Mouse (Mus musculus): ENCODE results near the gene Zic1. TPM values are rescaled to one million over a fixed set of nuclear protein-coding genes. Genes with fewer than 3 reads are reported as not detected.

Zic1 gene
- polyA plus RNA-seq, 1 experiment from 2014 or later: 3.3 TPM

DNA sequence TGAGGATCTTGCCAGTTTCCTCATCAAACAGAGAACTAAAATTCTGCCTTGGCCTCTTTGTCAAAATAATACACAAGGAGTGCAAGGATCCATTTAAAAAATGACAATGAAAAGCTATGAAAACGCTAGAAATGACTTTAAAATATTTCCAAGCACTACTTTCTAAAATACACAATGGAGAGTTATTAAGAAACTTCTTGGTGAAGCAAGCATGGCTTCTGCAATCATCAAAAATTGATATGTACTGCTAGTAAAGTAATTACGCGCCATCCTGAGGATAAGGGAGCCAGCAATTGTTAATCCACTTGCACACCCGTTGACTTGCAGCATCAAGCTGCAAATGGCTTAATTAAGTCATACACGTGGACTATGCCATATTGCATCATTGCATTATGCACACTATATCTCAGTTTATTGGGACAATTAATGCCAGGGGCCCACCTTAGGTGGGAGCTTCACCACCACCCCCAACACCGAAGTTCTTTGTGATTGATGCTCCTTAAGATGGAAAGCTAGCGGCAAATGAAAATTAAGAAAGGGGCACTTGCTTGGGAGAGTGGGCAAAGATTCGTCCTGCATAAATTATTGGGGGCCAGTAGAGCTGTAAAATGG lies 35.0 kb upstream of the Zic1 start:
- Histone ChIP-seq H3K9me3 (replicated peaks; ENCODE audit: control insufficient read depth, low read length) (no peaks in the 10 kb centered on the region), H3K36me3 (replicated peaks; ENCODE audit: control insufficient read depth, insufficient read depth, low read depth, low read length) (no peaks in the 10 kb centered on the region), H3K27ac (replicated peaks; ENCODE audit: low read depth, low read length) (no peak overlapping the region), H3K27me3 (ENCODE audit: control insufficient read depth, insufficient read depth, low read length) (peaks cover 73% of the 10 kb centered on the region), H3K4me2 (ENCODE audit: low read depth, low read length) (no peak overlapping the region), H3K9ac (replicated peaks; ENCODE audit: low read length) (no peak overlapping the region), H3K4me1 (ENCODE audit: control insufficient read depth, insufficient read depth, low read length) (no peaks in the 10 kb centered on the region), H3K4me3 (ENCODE audit: low read depth, low read length) (no peak overlapping the region)
- DNase-seq (ENCODE audit: low spot score): no peak
- ATAC-seq (replicated peaks; ENCODE audit: insufficient number of reproducible peaks, low FRiP score, low TSS enrichment, low read depth): no peak
- WGBS: 7% methylated on average over 8 of the region's 8 CpGs

DNA sequence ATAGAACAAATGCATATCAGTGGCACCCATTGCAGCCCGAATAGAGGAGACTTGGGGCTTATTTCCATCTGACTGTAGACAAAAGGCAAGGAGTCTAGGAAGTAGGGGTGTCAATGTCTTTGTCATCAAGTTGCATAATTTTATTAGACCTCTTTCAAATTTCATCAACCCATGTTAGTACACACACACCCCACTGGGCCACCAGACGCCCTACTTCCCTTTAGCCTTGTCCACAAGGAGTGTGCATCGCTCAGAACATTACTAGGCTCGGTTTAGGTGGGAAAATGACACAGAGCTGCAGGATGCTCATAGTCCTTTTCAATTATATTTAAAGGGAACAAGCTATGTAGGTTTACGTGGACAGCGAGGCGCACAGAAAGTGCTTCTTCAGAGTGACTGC lies 34.4 kb upstream of the Zic1 start:
- 11% methylated on average over 7 of the region's 7 CpGs for WGBS

DNA sequence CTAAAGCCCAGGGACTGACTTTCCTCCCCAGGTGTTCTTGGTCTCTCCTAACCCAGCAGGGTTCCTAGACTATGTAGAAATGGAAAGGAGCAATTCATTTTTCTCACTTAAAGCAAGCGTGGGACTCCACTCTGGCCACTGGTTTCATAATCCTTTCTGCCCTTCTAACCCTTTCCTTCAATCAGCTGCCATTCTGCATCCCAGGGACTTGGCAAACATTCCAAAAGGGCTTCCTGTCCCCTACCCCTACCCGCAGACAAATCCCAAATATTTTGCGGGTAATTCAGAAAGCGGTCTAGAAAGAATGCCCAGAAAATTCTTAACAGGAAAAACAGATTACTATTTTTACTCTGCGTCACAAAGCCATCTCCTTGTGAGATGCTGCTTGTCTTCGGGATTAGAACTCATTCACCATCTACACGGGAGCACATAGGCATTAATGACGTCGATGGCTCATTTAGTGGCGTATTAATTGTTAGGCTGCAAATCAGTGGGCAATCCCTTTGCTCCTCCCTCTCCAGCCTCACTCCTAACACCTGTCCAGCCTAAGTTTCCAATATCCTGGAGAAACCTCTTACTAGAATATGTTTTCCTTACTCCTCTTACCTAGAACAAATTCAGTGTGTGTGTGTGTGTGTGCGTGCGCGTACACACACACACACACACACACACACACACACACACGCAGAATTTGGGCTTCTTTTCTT lies 29.6 kb upstream of the Zic1 start:
- Histone ChIP-seq H3K4me1 (ENCODE audit: control insufficient read depth, insufficient read depth, low read length) (no peaks in the 10 kb centered on the region), H3K4me3 (ENCODE audit: low read depth, low read length) (no peak overlapping the region), H3K27ac (replicated peaks; ENCODE audit: low read depth, low read length) (no peak overlapping the region), H3K27me3 (ENCODE audit: control insufficient read depth, insufficient read depth, low read length) (peaks cover 80% of the 10 kb centered on the region), H3K9ac (replicated peaks; ENCODE audit: low read length) (no peak overlapping the region), H3K4me2 (ENCODE audit: low read depth, low read length) (no peak overlapping the region), H3K36me3 (replicated peaks; ENCODE audit: control insufficient read depth, insufficient read depth, low read depth, low read length) (no peaks in the 10 kb centered on the region), H3K9me3 (replicated peaks; ENCODE audit: control insufficient read depth, low read length) (no peaks in the 10 kb centered on the region)
- no peak for ATAC-seq (replicated peaks; ENCODE audit: insufficient number of reproducible peaks, low FRiP score, low TSS enrichment, low read depth)
- no peak for DNase-seq (ENCODE audit: low spot score)
- WGBS: 4% methylated on average over 14 of the region's 14 CpGs

More for the DNA sequence above, 34.4 kb upstream of the Zic1 start:
- Histone ChIP-seq H3K4me2 (ENCODE audit: low read depth, low read length) (no peak overlapping the region), H3K27ac (replicated peaks; ENCODE audit: low read depth, low read length) (no peak overlapping the region), H3K4me3 (ENCODE audit: low read depth, low read length) (no peak overlapping the region), H3K9ac (replicated peaks; ENCODE audit: low read length) (no peak overlapping the region), H3K9me3 (replicated peaks; ENCODE audit: control insufficient read depth, low read length) (no peaks in the 10 kb centered on the region), H3K27me3 (ENCODE audit: control insufficient read depth, insufficient read depth, low read length) (peaks cover 78% of the 10 kb centered on the region), H3K4me1 (ENCODE audit: control insufficient read depth, insufficient read depth, low read length) (no peaks in the 10 kb centered on the region), H3K36me3 (replicated peaks; ENCODE audit: control insufficient read depth, insufficient read depth, low read depth, low read length) (no peaks in the 10 kb centered on the region)
- ATAC-seq (replicated peaks; ENCODE audit: insufficient number of reproducible peaks, low FRiP score, low TSS enrichment, low read depth) (no peak), DNase-seq (ENCODE audit: low spot score) (no peak)

DNA sequence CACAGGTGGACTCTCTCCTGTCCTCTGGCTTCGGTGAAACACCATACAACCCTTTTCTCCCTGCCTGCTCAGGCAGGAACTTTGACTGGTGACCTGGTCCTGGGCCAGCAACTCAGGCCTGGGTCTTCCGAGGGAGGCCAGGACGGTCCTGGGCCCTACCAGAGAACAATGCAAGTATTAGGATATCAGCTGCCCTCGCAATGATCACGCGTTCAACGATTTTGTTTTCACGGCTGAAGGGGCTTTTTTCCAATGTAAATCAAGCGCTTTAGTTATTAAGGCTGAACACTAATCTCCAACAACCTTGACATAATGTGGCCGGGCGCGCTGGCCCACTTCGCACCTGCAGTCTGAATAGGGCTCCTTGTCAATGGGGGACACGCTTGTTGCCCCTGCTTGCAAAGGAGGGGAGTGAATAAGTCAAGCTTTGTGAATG lies 28.6 kb upstream of the Zic1 start:
- H3K9me3 ChIP-seq (replicated peaks; ENCODE audit: control insufficient read depth, low read length): no peaks in the 10 kb centered on the region
- no peaks in the 10 kb centered on the region for H3K4me1 ChIP-seq (ENCODE audit: control insufficient read depth, insufficient read depth, low read length)

DNA sequence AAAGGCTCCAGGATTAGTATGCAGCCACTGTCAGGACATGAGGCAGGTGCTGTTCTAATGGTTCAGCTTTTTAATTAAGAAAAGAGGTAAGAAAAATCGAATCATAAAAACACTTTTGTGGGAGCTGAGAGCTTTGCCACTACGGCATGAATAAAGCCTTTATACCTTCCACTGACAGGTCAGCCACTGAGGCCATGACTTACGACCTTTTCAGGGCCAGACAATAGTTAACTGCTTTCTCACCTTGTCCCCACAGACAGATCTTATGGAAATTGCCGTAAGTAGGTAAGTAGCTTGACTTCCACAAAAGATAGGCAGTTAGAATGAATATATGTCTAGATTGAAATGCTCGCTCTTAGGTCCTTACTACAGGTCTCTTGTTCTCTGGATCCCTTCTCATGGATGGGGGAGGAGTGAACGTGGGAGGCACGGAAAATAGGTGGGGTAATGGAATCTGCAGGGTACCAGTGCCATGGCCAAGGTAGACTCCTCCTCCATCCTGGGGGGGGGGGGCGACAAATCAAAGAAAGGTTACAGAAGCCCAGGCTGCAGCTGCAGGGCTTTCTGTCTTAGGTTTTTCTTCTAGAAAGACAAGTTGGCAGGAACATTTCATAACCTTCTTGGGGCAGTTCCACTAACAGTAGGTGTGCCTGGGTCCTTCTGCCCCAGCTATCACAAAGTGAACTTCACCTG lies 27.9 kb upstream of the Zic1 start:
- no peak overlapping the region for H3K4me2 ChIP-seq (ENCODE audit: low read depth, low read length)
- H3K4me3 ChIP-seq (ENCODE audit: low read depth, low read length): no peak overlapping the region
- peaks cover 80% of the 10 kb centered on the region for H3K27me3 ChIP-seq (ENCODE audit: control insufficient read depth, insufficient read depth, low read length)
- WGBS: 5% methylated on average over 8 of the region's 8 CpGs
- H3K9ac ChIP-seq (replicated peaks; ENCODE audit: low read length): no peak overlapping the region
- H3K36me3 ChIP-seq (replicated peaks; ENCODE audit: control insufficient read depth, insufficient read depth, low read depth, low read length): no peaks in the 10 kb centered on the region
- H3K27ac ChIP-seq (replicated peaks; ENCODE audit: low read depth, low read length): no peak overlapping the region
- DNase-seq (ENCODE audit: low spot score) (no peak), ATAC-seq (replicated peaks; ENCODE audit: insufficient number of reproducible peaks, low FRiP score, low TSS enrichment, low read depth) (no peak)
- no peaks in the 10 kb centered on the region for H3K4me1 ChIP-seq (ENCODE audit: control insufficient read depth, insufficient read depth, low read length)
- H3K9me3 ChIP-seq (replicated peaks; ENCODE audit: control insufficient read depth, low read length): no peaks in the 10 kb centered on the region

More for the DNA sequence above, 28.6 kb upstream of the Zic1 start:
- H3K4me3 ChIP-seq (ENCODE audit: low read depth, low read length): no peak overlapping the region
- no peaks in the 10 kb centered on the region for H3K36me3 ChIP-seq (replicated peaks; ENCODE audit: control insufficient read depth, insufficient read depth, low read depth, low read length)
- no peak overlapping the region for H3K4me2 ChIP-seq (ENCODE audit: low read depth, low read length)
- no peak for ATAC-seq (replicated peaks; ENCODE audit: insufficient number of reproducible peaks, low FRiP score, low TSS enrichment, low read depth)
- no peak for DNase-seq (ENCODE audit: low spot score)
- no peak overlapping the region for H3K27ac ChIP-seq (replicated peaks; ENCODE audit: low read depth, low read length)
- 1% methylated on average over 14 of the region's 14 CpGs for WGBS
- H3K9ac ChIP-seq (replicated peaks; ENCODE audit: low read length): no peak overlapping the region
- H3K27me3 ChIP-seq (ENCODE audit: control insufficient read depth, insufficient read depth, low read length): peaks cover 80% of the 10 kb centered on the region

DNA sequence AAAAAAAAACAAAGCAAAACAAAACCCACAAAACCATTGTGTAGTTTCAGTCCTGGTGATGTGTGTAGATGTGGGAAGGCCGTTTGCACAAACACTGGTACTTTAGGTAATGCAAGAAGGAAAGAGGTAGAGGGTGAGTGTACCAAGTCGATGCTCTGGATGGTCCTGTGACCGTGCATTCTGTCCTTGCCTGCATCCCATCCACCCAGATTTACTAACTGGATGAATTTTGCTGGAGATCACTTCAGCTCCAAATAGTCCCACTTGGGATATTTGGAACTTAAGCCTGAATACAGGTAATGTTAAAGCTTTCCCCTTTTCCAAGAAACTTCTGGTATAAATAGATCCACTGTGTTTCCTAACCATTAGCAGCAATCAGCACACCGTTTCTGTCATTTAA lies 22.6 kb upstream of the Zic1 start:
- Histone ChIP-seq H3K9me3 (replicated peaks; ENCODE audit: control insufficient read depth, low read length) (no peaks in the 10 kb centered on the region), H3K9ac (replicated peaks; ENCODE audit: low read length) (no peak overlapping the region), H3K36me3 (replicated peaks; ENCODE audit: control insufficient read depth, insufficient read depth, low read depth, low read length) (no peaks in the 10 kb centered on the region), H3K4me3 (ENCODE audit: low read depth, low read length) (no peak overlapping the region), H3K27me3 (ENCODE audit: control insufficient read depth, insufficient read depth, low read length) (peaks cover 84% of the 10 kb centered on the region), H3K27ac (replicated peaks; ENCODE audit: low read depth, low read length) (no peak overlapping the region), H3K4me2 (ENCODE audit: low read depth, low read length) (no peak overlapping the region), H3K4me1 (ENCODE audit: control insufficient read depth, insufficient read depth, low read length) (no peaks in the 10 kb centered on the region)
- ATAC-seq (replicated peaks; ENCODE audit: insufficient number of reproducible peaks, low FRiP score, low TSS enrichment, low read depth): no peak
- no peak for DNase-seq (ENCODE audit: low spot score)
- WGBS: 5% methylated on average over 4 of the region's 4 CpGs

DNA sequence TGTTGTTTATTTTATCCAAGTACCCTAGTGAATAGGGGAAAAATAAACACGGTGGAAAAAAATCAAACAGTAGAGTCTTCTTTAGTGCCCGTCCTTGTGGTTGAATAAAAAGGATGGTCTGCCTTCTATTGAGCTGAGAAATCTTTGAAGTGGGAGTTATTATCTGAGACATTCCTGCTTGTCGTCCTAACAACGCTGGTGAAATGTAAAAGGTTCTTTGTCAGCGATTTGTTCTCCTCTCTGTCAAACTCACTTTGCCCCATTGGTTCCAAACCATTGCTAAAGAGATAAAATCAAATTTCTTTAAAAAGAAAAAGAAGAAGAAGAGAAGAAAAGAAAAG lies 22.1 kb upstream of the Zic1 start:
- no peak overlapping the region for H3K4me3 ChIP-seq (ENCODE audit: low read depth, low read length)
- under 1% methylated on average over 5 of the region's 5 CpGs for WGBS

More for the DNA sequence above, 22.1 kb upstream of the Zic1 start:
- no peak overlapping the region for H3K4me2 ChIP-seq (ENCODE audit: low read depth, low read length)
- ATAC-seq (replicated peaks; ENCODE audit: insufficient number of reproducible peaks, low FRiP score, low TSS enrichment, low read depth) (no peak), DNase-seq (ENCODE audit: low spot score) (no peak)
- no peaks in the 10 kb centered on the region for H3K36me3 ChIP-seq (replicated peaks; ENCODE audit: control insufficient read depth, insufficient read depth, low read depth, low read length)
- H3K27ac ChIP-seq (replicated peaks; ENCODE audit: low read depth, low read length): no peak overlapping the region
- H3K27me3 ChIP-seq (ENCODE audit: control insufficient read depth, insufficient read depth, low read length): peaks cover 87% of the 10 kb centered on the region
- H3K4me1 ChIP-seq (ENCODE audit: control insufficient read depth, insufficient read depth, low read length): no peaks in the 10 kb centered on the region
- no peaks in the 10 kb centered on the region for H3K9me3 ChIP-seq (replicated peaks; ENCODE audit: control insufficient read depth, low read length)
- H3K9ac ChIP-seq (replicated peaks; ENCODE audit: low read length): no peak overlapping the region
